Mouse (Mus musculus) brown adipose tissue, adult 24 weeks (tissue): ENCODE measurements around the gene Celsr3. TPM values are rescaled to one million over a fixed set of nuclear protein-coding genes. Genes with fewer than 3 reads are reported as not detected.
A peak's percentile ranks its signal among the peaks of the same experiment; 100 is the strongest.

Experiments
- H3K27ac ChIP-seq: fragments of 200-500 bp; replicated peaks from 2 replicates; pipeline ENCODE4 v1.5.1; 2012; ENCODE audit warnings: low read depth, mild to moderate bottlenecking, low read length
- H3K4me1 ChIP-seq: fragments of 200-500 bp; 2 replicates; pipeline ENCODE4 v1.6.1; 2012; ENCODE audit warnings: low read length, mixed read lengths; ENCODE audit not compliant: control insufficient read depth, insufficient read depth, insufficient read length
- H3K4me3 ChIP-seq: fragments of 200-500 bp; 2 replicates; pipeline ENCODE4 v1.5.1; 2012; ENCODE audit warnings: low read depth, mild to moderate bottlenecking, low read length, moderate library complexity; ENCODE audit not compliant: insufficient read depth
- polyA plus RNA-seq: library from polyadenylated mRNA; stranded (reverse); fragments of >200 nt; gene quantifications from 2 replicates; pipeline ENCODE4 v1.2.4, GENCODE M21; 2012; ENCODE audit not compliant: missing spikeins, insufficient read depth, insufficient read length

The Celsr3 gene
- polyA plus RNA-seq, 1 experiment = not detected

DNA sequence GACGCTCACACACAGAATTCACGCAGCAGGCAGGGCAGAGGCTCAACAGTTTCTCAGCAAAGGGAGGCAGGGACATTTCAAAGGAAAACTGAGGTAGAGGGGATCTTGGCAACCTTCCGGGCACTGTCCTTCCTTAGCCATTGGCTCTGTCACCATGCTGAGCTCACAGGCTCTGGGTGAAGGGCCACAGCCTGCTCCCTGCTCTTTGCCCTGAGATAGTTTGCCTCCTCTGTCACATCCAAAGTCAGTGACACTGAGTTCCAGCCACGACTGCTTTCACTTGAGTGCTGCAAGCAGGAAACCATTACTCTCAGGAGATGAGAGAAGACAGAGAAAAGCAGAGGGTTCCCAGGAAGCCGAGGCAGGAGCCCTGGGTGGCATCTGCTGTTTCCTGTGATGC, 6.0 kb upstream of the Celsr3 start:
- no peaks in the 10 kb centered on the region for H3K4me1 ChIP-seq
- no peak overlapping the region for H3K4me3 ChIP-seq
- H3K27ac ChIP-seq = no peak overlapping the region

DNA sequence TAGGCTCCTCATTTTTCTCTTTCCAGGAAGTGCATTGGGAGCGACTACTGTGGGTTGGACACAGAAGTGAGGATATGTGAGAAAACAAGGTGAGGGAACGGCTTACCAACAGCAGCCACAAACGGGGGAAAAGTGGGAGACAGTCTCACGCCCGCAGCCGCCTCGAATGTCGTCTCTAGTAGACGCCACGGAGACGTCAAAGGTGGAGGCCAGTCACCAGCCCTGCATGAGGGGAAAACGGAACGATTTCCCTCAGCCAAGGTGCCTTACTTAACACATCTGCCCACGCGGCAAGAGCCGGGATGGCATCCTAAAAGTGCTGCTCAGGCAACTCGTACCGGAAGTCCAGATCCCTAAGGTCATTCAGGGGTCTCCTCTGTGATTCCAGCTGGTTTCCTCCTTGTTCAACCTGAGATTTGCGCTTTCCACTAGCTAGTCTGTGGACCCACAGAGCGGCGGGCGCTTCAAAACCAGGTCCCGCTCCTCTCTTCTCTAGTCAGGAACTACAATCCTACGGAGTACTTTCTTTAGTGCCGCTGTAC, 1.9 kb upstream of the Celsr3 start:
- Histone ChIP-seq H3K4me1 (no peaks in the 10 kb centered on the region), H3K4me3 (no peak overlapping the region), H3K27ac (no peak overlapping the region)

DNA sequence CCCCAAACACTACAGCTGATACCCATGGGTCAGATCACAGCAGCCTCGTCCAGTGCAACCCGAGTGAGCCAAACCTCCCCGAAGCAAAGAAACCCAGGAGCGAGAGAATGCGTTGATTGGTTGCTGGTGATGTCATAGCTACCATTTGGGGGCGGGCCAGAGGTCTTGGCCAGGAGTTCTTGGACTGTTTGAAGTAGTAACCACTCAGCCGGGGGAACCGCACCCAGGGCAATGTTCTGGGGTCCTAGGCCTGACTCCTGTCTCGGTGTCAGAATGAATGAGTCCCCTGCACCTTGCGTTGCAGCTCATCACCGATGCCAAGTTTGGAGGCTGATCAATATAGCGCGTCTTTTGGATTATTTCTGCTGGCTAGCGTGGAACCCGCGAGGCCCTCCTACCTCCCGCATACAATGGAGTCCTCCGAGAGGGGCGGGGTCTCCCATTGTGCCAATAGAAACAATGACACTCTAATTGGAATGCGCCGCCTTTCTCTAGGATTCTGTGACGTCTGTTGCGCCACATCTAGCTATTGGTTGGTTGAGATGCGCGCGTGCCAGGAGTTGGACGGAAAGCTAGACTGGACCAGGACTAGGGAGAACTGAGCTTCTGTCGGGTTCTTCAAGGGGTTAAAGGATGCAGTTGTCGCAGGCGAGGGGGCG, 1.2 kb upstream of the Celsr3 start:
- Histone ChIP-seq H3K27ac (no peak overlapping the region), H3K4me1 (no peaks in the 10 kb centered on the region), H3K4me3 (no peak overlapping the region)

DNA sequence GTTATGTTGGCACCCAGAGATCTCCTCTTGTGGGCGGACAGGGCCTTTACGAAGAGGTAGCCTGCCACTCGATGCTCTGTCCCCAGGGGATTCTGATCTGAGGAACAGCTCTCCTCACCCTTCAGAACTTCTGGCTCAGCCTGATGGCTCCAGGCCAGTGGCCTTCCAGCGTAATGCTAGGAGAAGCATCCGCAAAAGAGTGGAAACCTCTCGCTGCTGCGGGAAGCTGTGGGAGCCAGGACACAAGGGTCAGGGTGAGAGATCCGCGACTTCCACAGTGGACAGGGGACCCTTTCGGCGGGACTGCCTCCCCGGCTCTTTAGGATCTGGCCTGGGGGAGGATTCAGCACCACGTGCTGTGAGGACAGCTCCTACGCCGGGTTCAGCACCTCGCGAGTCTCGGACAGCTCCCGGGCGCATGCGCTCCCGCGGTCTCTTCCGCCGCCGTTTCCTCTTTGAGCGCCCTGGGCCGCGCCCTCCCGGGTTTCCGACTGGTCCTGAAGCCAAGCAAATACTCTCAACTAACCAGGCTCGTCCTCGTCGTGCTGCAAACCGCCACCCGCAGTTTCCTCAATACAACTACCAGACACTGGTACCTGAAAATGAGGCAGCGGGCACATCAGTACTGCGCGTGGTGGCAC, 700 bp downstream of the Celsr3 start:
- peaks cover 4% of the 10 kb centered on the region; the same call in 1 of the 2 replicates for H3K4me1 ChIP-seq
- H3K27ac ChIP-seq = no peak overlapping the region
- H3K4me3 ChIP-seq = peak overlapping the region; percentile 31

DNA sequence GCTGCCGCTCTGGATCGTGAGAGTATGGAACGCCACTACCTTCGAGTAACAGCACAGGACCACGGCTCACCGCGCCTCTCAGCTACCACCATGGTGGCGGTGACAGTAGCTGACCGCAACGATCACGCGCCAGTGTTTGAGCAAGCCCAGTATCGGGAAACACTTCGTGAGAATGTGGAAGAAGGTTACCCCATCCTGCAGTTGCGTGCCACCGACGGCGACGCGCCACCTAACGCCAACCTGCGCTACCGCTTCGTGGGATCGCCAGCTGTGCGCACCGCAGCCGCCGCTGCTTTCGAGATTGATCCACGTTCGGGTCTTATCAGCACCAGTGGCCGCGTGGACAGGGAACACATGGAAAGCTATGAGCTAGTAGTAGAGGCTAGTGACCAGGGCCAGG, 1.3 kb downstream of the Celsr3 start:
- H3K4me3 ChIP-seq = no peak overlapping the region
- no peak overlapping the region for H3K27ac ChIP-seq
- peaks cover 5% of the 10 kb centered on the region; the same call in 1 of the 2 replicates for H3K4me1 ChIP-seq

DNA sequence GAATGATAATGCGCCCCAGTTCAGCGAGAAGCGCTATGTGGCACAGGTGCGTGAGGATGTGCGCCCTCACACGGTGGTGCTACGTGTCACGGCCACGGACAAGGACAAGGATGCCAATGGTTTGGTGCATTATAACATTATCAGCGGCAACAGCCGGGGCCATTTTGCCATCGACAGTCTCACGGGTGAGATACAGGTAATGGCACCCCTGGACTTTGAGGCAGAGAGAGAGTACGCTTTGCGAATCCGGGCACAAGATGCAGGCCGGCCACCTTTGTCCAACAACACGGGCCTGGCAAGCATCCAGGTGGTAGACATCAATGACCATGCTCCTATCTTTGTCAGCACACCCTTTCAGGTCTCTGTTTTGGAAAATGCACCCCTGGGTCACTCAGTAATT, 1.8 kb downstream of the Celsr3 start:
- peaks cover 5% of the 10 kb centered on the region; the same call in 1 of the 2 replicates for H3K4me1 ChIP-seq
- H3K27ac ChIP-seq = no peak overlapping the region
- H3K4me3 ChIP-seq = no peak overlapping the region

GRCm38 (mm10) chr9:108831637-108832036, 5.5 kb downstream of the Celsr3 start:
- Histone ChIP-seq H3K4me1 (peaks cover 5% of the 10 kb centered on the region; the same call in 1 of the 2 replicates), H3K4me3 (peak overlapping the region; percentile 47), H3K27ac (no peak overlapping the region)

- H3K4me1 ChIP-seq = peaks cover 5% of the 10 kb centered on the region; the same call in 1 of the 2 replicates
- H3K27ac ChIP-seq = no peak overlapping the region
- H3K4me3 ChIP-seq = peak overlapping the region; percentile 47
These were observed 6.4 kb downstream of the Celsr3 start for GRCm38 (mm10) chr9:108832390-108833108.

DNA sequence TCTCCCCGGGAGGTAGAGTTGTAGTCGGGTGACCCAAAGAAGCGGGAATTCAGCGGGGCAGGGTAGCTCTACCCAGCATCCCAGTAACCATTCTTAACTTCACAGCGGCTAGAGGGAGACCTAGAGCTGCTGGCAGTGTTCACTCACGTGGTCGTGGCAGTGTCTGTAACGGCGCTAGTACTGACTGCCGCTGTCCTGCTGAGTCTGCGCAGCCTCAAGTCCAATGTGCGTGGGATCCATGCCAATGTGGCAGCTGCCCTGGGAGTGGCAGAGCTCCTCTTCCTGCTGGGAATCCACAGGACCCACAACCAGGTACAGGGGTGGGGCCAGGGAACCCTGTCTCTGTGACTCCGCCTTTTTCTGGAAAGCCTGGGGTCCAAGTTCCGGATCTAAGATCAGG, 16.9 kb downstream of the Celsr3 start:
- H3K4me1 ChIP-seq = peaks cover 9% of the 10 kb centered on the region
- H3K27ac ChIP-seq = no peak overlapping the region
- no peak overlapping the region for H3K4me3 ChIP-seq

DNA sequence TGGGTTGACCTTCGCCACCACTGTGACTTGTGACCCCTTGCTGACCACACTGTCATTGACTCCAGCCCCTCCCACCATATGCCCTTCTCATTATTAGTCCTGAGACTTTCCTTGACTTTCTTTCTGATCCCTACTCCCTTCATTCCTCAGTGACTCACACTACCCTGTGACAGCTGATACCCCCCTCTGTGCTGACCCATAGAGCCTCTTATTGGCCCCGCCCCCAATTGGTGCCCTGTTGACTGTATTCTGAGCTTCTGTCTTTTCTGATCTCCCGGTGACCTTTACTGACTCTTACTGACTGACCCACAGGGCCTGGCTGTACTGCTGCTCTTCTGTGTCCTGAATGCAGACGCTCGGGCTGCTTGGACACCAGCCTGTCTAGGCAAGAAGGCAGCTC, 19.3 kb downstream of the Celsr3 start:
- Histone ChIP-seq H3K4me3 (no peak overlapping the region), H3K4me1 (peaks cover 20% of the 10 kb centered on the region), H3K27ac (no peak overlapping the region)

DNA sequence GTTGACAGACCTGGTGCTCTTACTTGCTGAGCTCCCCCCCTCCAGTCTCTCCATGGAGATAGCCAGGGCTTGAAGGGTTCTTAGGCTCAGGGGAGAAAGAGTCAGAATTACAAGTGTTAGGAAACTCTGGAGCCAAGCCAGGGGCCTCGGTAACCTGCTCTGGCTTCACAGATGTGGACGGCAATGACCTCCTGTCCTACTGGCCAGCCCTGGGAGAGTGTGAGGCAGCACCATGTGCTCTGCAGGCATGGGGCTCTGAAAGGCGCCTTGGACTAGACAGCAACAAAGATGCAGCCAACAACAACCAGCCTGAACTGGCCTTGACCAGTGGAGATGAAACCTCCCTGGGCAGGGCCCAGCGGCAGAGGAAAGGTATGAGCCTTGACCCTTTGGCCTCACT, 21.3 kb downstream of the Celsr3 start:
- H3K4me3 ChIP-seq = no peak overlapping the region
- peaks cover 21% of the 10 kb centered on the region for H3K4me1 ChIP-seq
- no peak overlapping the region for H3K27ac ChIP-seq

- Histone ChIP-seq H3K27ac (no peak overlapping the region), H3K4me3 (no peak overlapping the region), H3K4me1 (peaks cover 24% of the 10 kb centered on the region)
These were observed 22.3 kb downstream of the Celsr3 start for GRCm38 (mm10) chr9:108848419-108848818.

DNA sequence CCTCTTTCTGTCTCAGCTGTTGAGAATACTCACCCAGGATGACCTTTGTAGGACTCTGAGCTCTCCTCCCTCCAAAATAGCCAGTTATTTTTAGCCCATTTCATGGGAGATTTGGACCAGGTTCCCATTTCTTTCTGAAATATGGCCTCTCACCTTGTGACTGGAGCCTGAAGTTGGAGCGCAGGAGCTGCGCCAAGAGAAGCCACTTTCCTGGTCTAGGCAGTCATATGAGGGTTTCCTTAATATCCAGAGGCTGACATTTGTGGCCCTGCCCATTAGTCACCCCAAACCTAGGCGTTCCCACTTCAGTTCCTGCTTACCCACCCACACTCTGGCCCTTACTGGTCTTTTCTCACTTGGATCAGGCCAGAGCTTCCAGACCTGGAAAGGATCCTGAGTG, 26.9 kb downstream of the Celsr3 start, which contains the start of gene Slc26a6:
Gene Slc26a6 (plus strand): TSS at position 308 of the 400 bp plus-strand sequence.
- Histone ChIP-seq H3K4me3 (peak within 1 kb of the TSS; percentile 72), H3K4me1 (peaks cover 18% of the 10 kb centered on the region), H3K27ac (peak within 1 kb of the TSS; percentile 98)

DNA sequence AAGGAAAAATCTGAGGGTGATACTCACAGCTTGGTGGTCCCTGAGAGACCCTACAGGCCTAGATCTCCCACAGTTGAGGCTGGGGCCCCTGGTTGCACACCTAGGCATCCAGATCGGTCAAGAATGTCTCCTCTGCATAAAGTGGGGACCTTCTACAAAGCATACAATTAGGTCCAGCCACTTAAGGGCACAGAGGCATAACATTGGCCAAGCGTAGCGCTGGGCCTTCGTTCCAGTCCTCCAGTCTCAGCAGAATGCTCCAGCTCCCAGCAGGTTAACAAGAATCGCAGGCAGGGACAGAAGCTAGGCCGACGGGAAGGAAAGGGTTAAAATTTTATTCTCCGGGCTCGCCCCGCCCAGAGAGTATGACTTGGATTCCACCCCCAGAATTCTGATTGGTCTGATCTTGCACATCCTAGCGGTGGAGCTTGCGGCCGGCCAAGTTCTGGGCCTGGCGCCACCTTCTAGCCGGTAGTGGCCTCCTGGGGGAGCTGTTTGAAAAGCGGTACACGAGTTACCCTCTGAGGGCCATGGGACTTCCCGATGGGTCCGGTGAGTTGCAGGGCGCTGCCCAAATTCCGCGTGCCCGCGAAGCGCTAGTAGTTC, 27.6 kb downstream of the Celsr3 start:
- H3K4me1 ChIP-seq = peaks cover 13% of the 10 kb centered on the region
- H3K4me3 ChIP-seq = peak overlapping the region; percentile 72

DNA sequence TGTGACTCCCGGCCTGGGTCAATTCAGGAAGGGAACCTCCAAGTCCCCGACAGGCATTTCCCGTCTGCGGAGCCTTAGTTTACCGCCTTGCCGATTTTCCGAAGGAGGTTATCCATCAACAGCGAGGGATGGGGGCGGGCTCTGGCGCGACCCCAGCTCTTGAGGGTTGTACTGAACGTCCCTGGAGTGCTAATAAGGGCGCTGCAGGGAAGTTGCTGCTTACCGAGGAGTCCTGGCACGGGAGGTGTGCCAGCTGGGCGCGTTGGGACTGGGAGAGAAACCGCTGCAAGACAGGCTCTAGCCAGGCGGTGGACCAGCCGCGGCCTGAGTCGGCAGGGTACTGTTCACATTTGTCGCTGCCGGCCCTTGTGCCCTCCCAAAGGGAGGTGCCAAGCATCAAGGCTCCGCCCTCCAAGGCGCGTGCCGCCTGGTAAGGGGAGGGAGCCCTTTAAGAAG, 28.1 kb downstream of the Celsr3 start:
- peak overlapping the region; percentile 72 for H3K4me3 ChIP-seq
- H3K27ac ChIP-seq = peak overlapping the region; percentile 71
- peaks cover 10% of the 10 kb centered on the region for H3K4me1 ChIP-seq

More for the DNA sequence above, 27.6 kb downstream of the Celsr3 start:
- H3K27ac ChIP-seq = peak overlapping the region; percentile 98
